Mouse (Mus musculus): Measurements from ENCODE around the gene Pex1. TPM values are rescaled to one million over a fixed set of nuclear protein-coding genes. Genes with fewer than 3 reads are reported as not detected.

The Pex1 gene
- polyA plus RNA-seq (2012; rRNA removed) (2.2 and 4.0 TPM in 2 replicates), polyA plus RNA-seq (2014; fragmentation: Nextera tagmentation; extraction: Ambion mirVana) (2.9 and 3.8 TPM in 2 replicates)

DNA sequence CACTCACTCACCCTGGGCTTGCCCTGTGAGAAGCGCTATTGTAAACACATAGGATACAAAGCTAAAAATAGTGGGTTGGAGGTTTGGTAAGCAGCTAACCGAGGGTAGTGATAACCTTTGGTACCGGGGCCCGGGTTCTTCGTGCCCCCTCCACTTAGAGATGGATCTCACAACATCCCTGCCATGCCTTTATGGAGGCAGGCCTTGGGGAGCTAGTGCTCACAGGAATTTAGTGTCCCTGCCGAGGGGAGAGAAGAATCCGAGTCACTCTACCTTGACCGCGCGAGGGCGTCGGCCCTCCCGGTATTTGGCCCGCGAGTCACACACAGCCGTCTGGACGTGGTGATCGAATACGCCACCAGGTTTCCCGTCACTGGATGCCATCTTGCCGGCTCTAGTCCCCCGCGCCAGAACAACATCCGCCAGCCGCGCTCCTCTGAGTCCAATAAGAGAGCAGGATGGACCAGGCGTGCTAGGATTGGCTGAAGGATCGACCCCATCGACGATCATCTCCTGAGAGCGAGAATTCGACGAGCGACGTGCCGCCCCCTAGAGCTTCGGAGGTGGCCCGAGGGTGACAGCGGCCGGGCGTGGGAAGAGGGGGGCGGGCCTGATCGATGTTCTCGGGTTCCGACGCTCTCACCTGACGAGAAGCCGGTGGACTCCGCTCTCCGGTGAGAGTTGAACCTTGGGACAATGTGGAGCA lies at the start of gene Pex1:
Pex1 (plus strand) TSS at position 374 of the 706 bp plus-strand sequence.
- WGBS (ENCODE audit: insufficient replicate concordance): under 1% methylated on average over 50 of the region's 50 CpGs
- Histone ChIP-seq H3K9ac (replicated peaks) (peak within 1 kb of the TSS; percentile 80), H3K4me3 (ENCODE audit: insufficient read depth in 1 of 2, low read depth in 2 of 2, low read length in 2 of 2) (peak within 1 kb of the TSS; percentile 71 to 88), H3K4me2 (ENCODE audit: low read depth) (peak within 1 kb of the TSS; percentile 87), H3K4me1 (replicated peaks; ENCODE audit: control insufficient read depth in 2 of 2, insufficient read depth in 2 of 2, low read length in 1 of 2) (peaks cover 10% of the 10 kb centered on the region in 2 experiments; a peak in 3 of 4 replicates), H3K36me3 (replicated peaks; ENCODE audit: control insufficient read depth, insufficient read depth, low read depth) (peaks cover 6% of the 10 kb centered on the region), H3K27ac (peak within 1 kb of the TSS; percentile 6), H3K9me3 (ENCODE audit: control insufficient read depth, low read length) (no peaks in the 10 kb centered on the region), H3K27me3 (ENCODE audit: control insufficient read depth, insufficient read depth, low read length) (no peaks in the 10 kb centered on the region)
- no peak for TF ChIP-seq EP300 (IDR thresholded peaks at IDR 0.05; ENCODE audit: low read depth)
- peak; percentile 64 for TF ChIP-seq CTCF (IDR thresholded peaks at IDR 0.05; ENCODE audit: low read depth)
- DNase-seq (ENCODE audit: low read depth in 3 of 3, low spot score in 3 of 3): peak; percentile 91 to 94 (median 92)
- peak; percentile 98 for ATAC-seq (ENCODE audit: insufficient read depth)

DNA sequence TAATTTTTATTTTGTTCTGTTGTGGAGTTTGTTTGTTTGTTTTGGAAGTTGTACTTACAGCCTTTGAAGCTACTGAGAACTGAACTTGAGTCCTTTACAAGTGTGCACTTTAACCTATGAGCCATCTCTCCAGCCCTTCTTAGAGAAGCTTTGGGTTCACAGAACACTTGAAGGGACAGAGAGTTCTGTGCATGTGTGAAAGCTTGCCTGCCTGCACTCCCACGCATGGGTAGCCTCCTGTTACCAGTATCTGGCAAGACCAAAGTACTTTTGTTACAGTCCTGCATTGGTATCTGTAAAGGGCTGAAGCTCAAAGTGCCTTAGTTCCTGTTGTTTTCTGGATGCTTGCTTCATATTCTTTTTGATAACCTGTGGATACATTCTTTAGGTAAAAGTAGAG lies 49.6 kb upstream of the Pex1 start:
- Histone ChIP-seq H3K36me3 (replicated peaks; ENCODE audit: control insufficient read depth, insufficient read depth, low read depth) (peaks cover 5% of the 10 kb centered on the region; the same call in 1 of the 2 replicates), H3K4me3 (ENCODE audit: insufficient read depth in 1 of 2, low read depth in 2 of 2, low read length in 2 of 2) (no peak overlapping the region), H3K9ac (replicated peaks) (no peak overlapping the region), H3K4me1 (replicated peaks; ENCODE audit: control insufficient read depth in 2 of 2, insufficient read depth in 2 of 2, low read length in 1 of 2) (peaks cover 7 to 19% of the 10 kb centered on the region in 2 experiments), H3K27me3 (ENCODE audit: control insufficient read depth, insufficient read depth, low read length) (no peaks in the 10 kb centered on the region), H3K9me3 (ENCODE audit: control insufficient read depth, low read length) (no peaks in the 10 kb centered on the region), H3K27ac (no peak overlapping the region), H3K4me2 (ENCODE audit: low read depth) (no peak overlapping the region)
- DNase-seq (ENCODE audit: low read depth in 3 of 3, low spot score in 3 of 3) (no peak), ATAC-seq (ENCODE audit: insufficient read depth) (no peak)
- 67% methylated on average over 1 of the region's 1 CpGs for WGBS (ENCODE audit: insufficient replicate concordance)
- TF ChIP-seq EP300 (IDR thresholded peaks at IDR 0.05; ENCODE audit: low read depth): no peak

DNA sequence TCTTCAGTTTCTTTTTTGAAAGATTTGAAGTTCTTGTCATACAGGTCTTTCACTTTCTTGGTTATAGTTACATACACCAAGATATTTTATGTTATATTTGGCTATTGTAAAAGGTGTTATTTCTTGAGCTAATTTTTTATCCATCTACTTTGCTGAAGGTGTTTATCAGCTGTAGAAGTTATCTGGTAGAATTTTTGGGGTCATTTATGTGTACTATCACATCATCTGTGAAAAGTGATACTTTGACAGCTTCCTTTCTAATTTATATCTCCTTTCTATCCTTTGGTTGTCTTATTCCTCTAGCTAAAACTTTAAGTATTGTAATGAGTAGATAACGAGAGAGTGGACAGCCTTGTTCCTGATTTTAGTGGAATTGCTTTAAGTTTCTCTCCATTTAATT lies 44.4 kb upstream of the Pex1 start:
- Histone ChIP-seq H3K9ac (replicated peaks) (no peak overlapping the region), H3K36me3 (replicated peaks; ENCODE audit: control insufficient read depth, insufficient read depth, low read depth) (peaks cover 15% of the 10 kb centered on the region), H3K9me3 (ENCODE audit: control insufficient read depth, low read length) (no peaks in the 10 kb centered on the region), H3K27me3 (ENCODE audit: control insufficient read depth, insufficient read depth, low read length) (no peaks in the 10 kb centered on the region), H3K4me2 (ENCODE audit: low read depth) (no peak overlapping the region), H3K27ac (no peak overlapping the region), H3K4me1 (replicated peaks; ENCODE audit: control insufficient read depth in 2 of 2, insufficient read depth in 2 of 2, low read length in 1 of 2) (no peaks in the 10 kb centered on the region), H3K4me3 (ENCODE audit: insufficient read depth in 1 of 2, low read depth in 2 of 2, low read length in 2 of 2) (no peak overlapping the region)
- TF ChIP-seq CTCF (IDR thresholded peaks at IDR 0.05; ENCODE audit: low read depth): no peak
- no peak for TF ChIP-seq EP300 (IDR thresholded peaks at IDR 0.05; ENCODE audit: low read depth)
- no peak for DNase-seq (ENCODE audit: low read depth in 3 of 3, low spot score in 3 of 3)
- 74% methylated on average over 1 of the region's 1 CpGs for WGBS (ENCODE audit: insufficient replicate concordance)
- no peak for ATAC-seq (ENCODE audit: insufficient read depth)

DNA sequence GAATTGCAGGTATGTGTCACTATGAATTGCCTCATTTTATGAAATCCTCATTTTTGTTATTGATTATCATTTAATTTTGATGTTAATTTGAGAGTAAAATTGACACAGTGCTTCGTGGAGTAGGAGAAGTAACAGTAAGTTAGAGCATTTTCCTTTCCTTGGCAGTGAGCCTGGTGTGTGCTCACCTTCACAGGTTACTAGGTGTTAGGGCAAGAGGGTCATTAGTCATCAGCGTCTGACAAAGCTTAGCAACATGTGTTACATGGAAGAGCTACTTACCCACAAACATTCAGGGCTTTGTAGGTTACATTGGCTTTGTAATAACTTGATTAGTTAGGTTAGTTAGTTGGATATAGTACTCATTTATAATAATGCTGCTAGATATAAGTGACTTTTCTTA lies 41.7 kb upstream of the Pex1 start:
- Histone ChIP-seq H3K4me2 (ENCODE audit: low read depth) (no peak overlapping the region), H3K4me3 (ENCODE audit: insufficient read depth in 1 of 2, low read depth in 2 of 2, low read length in 2 of 2) (no peak overlapping the region), H3K27me3 (ENCODE audit: control insufficient read depth, insufficient read depth, low read length) (no peaks in the 10 kb centered on the region), H3K27ac (no peak overlapping the region), H3K9ac (replicated peaks) (no peak overlapping the region), H3K9me3 (ENCODE audit: control insufficient read depth, low read length) (no peaks in the 10 kb centered on the region), H3K4me1 (replicated peaks; ENCODE audit: control insufficient read depth in 2 of 2, insufficient read depth in 2 of 2, low read length in 1 of 2) (no peaks in the 10 kb centered on the region), H3K36me3 (replicated peaks; ENCODE audit: control insufficient read depth, insufficient read depth, low read depth) (peaks cover 27% of the 10 kb centered on the region)
- TF ChIP-seq EP300 (IDR thresholded peaks at IDR 0.05; ENCODE audit: low read depth): no peak
- no peak for TF ChIP-seq CTCF (IDR thresholded peaks at IDR 0.05; ENCODE audit: low read depth)
- no peak for DNase-seq (ENCODE audit: low read depth in 3 of 3, low spot score in 3 of 3)
- ATAC-seq (ENCODE audit: insufficient read depth): no peak
- WGBS (ENCODE audit: insufficient replicate concordance): 80% methylated on average over 2 of the region's 2 CpGs

DNA sequence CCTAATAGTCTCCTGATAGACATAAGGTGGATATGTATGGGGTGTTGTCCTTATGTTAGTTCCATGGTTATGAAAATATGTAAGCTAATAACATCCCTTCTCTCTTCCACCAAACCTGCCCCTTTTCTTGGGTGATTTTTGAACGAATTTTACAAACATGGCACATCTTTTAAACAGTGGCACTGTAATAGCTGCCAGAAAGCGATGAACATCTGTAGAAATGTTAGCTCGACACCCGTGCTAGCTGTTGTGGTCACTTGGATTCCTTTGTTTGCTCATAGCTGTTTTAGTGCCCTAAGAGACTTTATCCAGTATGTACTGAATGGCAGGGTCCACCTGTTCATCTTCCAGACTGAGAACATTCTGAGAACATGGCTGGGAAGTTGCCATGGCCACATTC lies 24.6 kb upstream of the Pex1 start, which contains the start of gene 1700109H08Rik:
1700109H08Rik (plus strand) TSS at position 301 of the 400 bp plus-strand sequence.
- Histone ChIP-seq H3K27me3 (ENCODE audit: control insufficient read depth, insufficient read depth, low read length) (no peaks in the 10 kb centered on the region), H3K9ac (replicated peaks) (no peak within 1 kb of the TSS), H3K27ac (no peak within 1 kb of the TSS), H3K36me3 (replicated peaks; ENCODE audit: control insufficient read depth, insufficient read depth, low read depth) (peaks cover 59% of the 10 kb centered on the region), H3K4me3 (ENCODE audit: insufficient read depth in 1 of 2, low read depth in 2 of 2, low read length in 2 of 2) (no peak within 1 kb of the TSS), H3K4me2 (ENCODE audit: low read depth) (no peak within 1 kb of the TSS), H3K4me1 (replicated peaks; ENCODE audit: control insufficient read depth in 2 of 2, insufficient read depth in 2 of 2, low read length in 1 of 2) (no peaks in the 10 kb centered on the region), H3K9me3 (ENCODE audit: control insufficient read depth, low read length) (no peaks in the 10 kb centered on the region)
- ATAC-seq (ENCODE audit: insufficient read depth): no peak
- WGBS (ENCODE audit: insufficient replicate concordance): 83% methylated on average over 4 of the region's 4 CpGs
- no peak for DNase-seq (ENCODE audit: low read depth in 3 of 3, low spot score in 3 of 3)
- TF ChIP-seq CTCF (IDR thresholded peaks at IDR 0.05; ENCODE audit: low read depth) (no peak), EP300 (IDR thresholded peaks at IDR 0.05; ENCODE audit: low read depth) (no peak)

Measured in liver, embryonic 14.5 days (tissue).